Mouse (Mus musculus) midbrain, postnatal 0 days (tissue): ENCODE data around the gene Col6a3. TPM values are rescaled to one million over a fixed set of nuclear protein-coding genes. Genes with fewer than 3 reads are reported as not detected.

ENCODE experiments used
- ATAC-seq: fragments of 200-750 bp; cut with Nextera tagmentation; 2 replicates; pipeline ENCODE4 v1.8.0; 2017; ENCODE audit warnings: moderate number of reproducible peaks, mild to moderate bottlenecking, moderate TSS enrichment, moderate library complexity; ENCODE audit not compliant: low FRiP score
- DNase-seq: peaks from one replicate; pipeline ENCODE4 v3.0.0-alpha.2; 2015; ENCODE audit warnings: low spot score
- H3K27ac ChIP-seq: fragments of 300-500 bp; sonication (generic); 2 replicates; pipeline ENCODE4 v1.5.1; 2014; ENCODE audit warnings: low read depth, mild to moderate bottlenecking, low read length, mixed read lengths
- H3K27me3 ChIP-seq: fragments of 300-500 bp; sonication (generic); 2 replicates; pipeline ENCODE4 v1.6.1; 2014; ENCODE audit warnings: low read length, control low read depth, mixed read lengths; ENCODE audit not compliant: insufficient read depth
- H3K36me3 ChIP-seq: fragments of 300-500 bp; sonication (generic); 2 replicates; pipeline ENCODE4 v1.6.1; 2014; ENCODE audit warnings: low read length, control low read depth, mixed read lengths; ENCODE audit not compliant: insufficient read depth
- H3K4me1 ChIP-seq: fragments of 300-500 bp; sonication (generic); 2 replicates; pipeline ENCODE4 v1.6.1; 2014; ENCODE audit warnings: mild to moderate bottlenecking, control low read depth, antibody characterized with exemption, low read length, mixed read lengths; ENCODE audit not compliant: insufficient read depth
- H3K4me2 ChIP-seq: fragments of 300-500 bp; sonication (generic); 2 replicates; pipeline ENCODE4 v1.6.1; 2014; ENCODE audit warnings: low read depth, mild to moderate bottlenecking, low read length, mixed read lengths; ENCODE audit not compliant: poor library complexity, severe bottlenecking
- H3K4me3 ChIP-seq: fragments of 300-500 bp; sonication (generic); 2 replicates; pipeline ENCODE4 v1.5.1; 2014; ENCODE audit warnings: low read depth, mild to moderate bottlenecking, low read length, moderate library complexity
- H3K9ac ChIP-seq: fragments of 300-500 bp; sonication (generic); replicated peaks from 2 replicates; pipeline ENCODE4 v1.6.1; 2014; ENCODE audit warnings: mild to moderate bottlenecking, low read length, moderate library complexity, mixed read lengths; ENCODE audit not compliant: poor library complexity, severe bottlenecking
- H3K9me3 ChIP-seq: fragments of 300-500 bp; sonication (generic); 2 replicates; pipeline ENCODE4 v1.6.1; 2016; ENCODE audit warnings: low read length, control low read depth
- CTCF ChIP-seq: IDR thresholded peaks from 2 replicates; pipeline ENCODE4 v1.5.1; 2016; ENCODE audit warnings: antibody characterized with exemption, mild to moderate bottlenecking
- WGBS: fragments of 180-500 bp; shearing (Covaris S2); extraction: QIAGEN DNeasy Blood & Tissue Kit; methylation state at CpG from one replicate; pipeline ENCODE4 v1.1.7; 2014; 5-methylcytosine and 5-hydroxymethylcytosine counted together
- polyA plus RNA-seq: library from polyadenylated mRNA; unstranded; fragments of >200 nt; fragmentation: Nextera tagmentation; extraction: Ambion mirVana; gene quantifications from 2 replicates; pipeline ENCODE4 v1.2.1, GENCODE M21; 2015
- total RNA-seq: library from RNA; depleted of rRNA; stranded (reverse); fragments of >200 nt; gene quantifications from 2 replicates; pipeline ENCODE4 v1.2.3, GENCODE M21; 2014; rRNA removed

Gene Col6a3
- total and polyA plus RNA-seq, 2 experiments from 2014 or later = 4.8 to 29.5 TPM

GRCm38 (mm10) chr1:90716258-90716657, 127.5 kb downstream of the Col6a3 start:
- Histone ChIP-seq H3K27ac (no peak overlapping the region), H3K4me3 (no peak overlapping the region), H3K9me3 (no peaks in the 10 kb centered on the region), H3K27me3 (no peaks in the 10 kb centered on the region), H3K9ac (no peak overlapping the region), H3K4me1 (no peaks in the 10 kb centered on the region), H3K4me2 (no peak overlapping the region), H3K36me3 (no peaks in the 10 kb centered on the region)
- ATAC-seq = no peak
- TF ChIP-seq CTCF = no peak
- 52% methylated on average over 2 of the region's 2 CpGs for WGBS
- DNase-seq = no peak

Other genes with a start within 250 kb of the Col6a3 start
- 85.5 and 141 TPM in 2 replicates for gene Cops8, start 241.0 kb downstream of the Col6a3 start, total RNA-seq
- gene Cops8, start 241.0 kb downstream of the Col6a3 start, polyA plus RNA-seq = 170 and 174 TPM in 2 replicates
- 0.27 TPM in 1 of 2 replicates, not detected in the other for gene Mlph, start 71.1 kb upstream of the Col6a3 start, total RNA-seq
- gene Mlph, start 71.1 kb upstream of the Col6a3 start, polyA plus RNA-seq = 0.35 and 0.39 TPM in 2 replicates
- gene Prlh, start 109.1 kb upstream of the Col6a3 start, total RNA-seq = not detected in 2 replicates
- not detected in 2 replicates for gene Prlh, start 109.1 kb upstream of the Col6a3 start, polyA plus RNA-seq
- gene Rab17, start 125.7 kb upstream of the Col6a3 start, total RNA-seq = not detected in 2 replicates
- 0.26 and 0.37 TPM in 2 replicates for gene Rab17, start 125.7 kb upstream of the Col6a3 start, polyA plus RNA-seq
- gene Lrrfip1, start 154.8 kb upstream of the Col6a3 start, total RNA-seq = 26.7 and 34.2 TPM in 2 replicates
- gene Lrrfip1, start 154.8 kb upstream of the Col6a3 start, polyA plus RNA-seq = 41.4 and 48.9 TPM in 2 replicates